Mouse (Mus musculus): ENCODE measurements around the gene Tspan11.

Gene Tspan11

DNA sequence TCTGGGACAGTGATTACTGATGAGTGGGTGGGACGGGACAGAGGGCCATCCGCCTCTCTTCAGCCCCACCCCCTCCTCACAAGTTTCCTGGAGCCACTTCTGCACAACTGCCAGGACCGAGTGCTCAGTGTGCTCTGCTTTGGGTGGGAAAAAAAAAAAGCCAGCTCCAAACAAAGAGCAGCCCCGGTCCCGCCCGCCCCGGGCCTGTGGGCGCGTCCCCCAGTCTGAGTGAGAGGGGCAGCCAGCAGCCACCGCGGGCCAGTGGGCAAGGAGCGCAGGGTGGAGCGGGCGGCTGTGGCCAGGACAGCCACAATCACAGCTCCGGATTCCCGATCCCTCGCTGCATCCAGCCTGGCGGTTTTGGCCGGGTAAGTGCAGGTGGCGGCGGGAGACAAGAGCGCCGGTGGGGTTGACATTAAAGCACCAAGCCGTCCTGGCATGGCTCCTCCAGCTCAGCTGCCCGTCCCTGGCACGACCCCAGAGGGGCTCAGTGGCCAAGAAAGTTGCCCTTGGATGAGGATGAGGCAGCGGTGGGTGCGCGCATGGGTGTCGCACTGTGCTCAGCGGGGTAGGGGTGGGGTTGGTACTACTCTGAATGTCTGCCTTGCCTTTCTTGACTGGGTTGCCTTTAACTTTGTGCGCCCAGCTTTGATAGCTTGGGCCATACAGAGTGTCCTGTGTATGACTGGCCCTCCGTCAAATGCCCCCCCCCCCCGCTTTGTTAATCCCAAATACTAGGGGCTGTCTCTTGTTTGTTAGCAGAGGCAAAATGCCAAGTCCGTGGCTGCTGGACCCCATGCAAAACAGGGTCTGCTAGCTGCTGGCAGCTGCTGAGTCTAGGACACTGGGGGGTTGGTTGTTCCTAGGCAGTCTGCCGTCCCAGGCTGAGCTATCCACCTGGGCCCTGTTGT lies at the start of gene Tspan11:
Gene Tspan11, plus strand, starts transcription at position 79 of the 911 bp plus-strand sequence.
- in situ Hi-C loops (cut with MboI, MseI) = no loop called here

DNA sequence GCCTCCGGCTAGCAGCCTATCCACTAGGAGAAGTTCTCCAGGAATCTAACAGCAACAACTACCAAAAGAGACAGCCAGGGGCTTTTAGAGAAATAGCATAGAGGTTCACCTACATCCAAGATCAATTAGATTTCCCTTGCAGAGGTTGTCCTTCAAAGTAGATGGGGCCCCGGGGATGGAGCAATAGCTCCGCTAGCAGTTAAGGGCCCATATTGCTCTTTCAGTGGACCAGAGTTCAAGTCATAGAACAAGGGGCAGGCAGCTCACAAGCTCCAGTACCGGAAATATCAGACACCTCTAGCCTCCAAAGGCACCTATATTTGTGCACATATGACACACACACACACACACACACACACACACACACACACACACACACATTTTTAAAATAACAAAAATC lies 49.5 kb upstream of the Tspan11 start:
- in situ Hi-C loops (cut with MboI, MseI) = no loop called here

DNA sequence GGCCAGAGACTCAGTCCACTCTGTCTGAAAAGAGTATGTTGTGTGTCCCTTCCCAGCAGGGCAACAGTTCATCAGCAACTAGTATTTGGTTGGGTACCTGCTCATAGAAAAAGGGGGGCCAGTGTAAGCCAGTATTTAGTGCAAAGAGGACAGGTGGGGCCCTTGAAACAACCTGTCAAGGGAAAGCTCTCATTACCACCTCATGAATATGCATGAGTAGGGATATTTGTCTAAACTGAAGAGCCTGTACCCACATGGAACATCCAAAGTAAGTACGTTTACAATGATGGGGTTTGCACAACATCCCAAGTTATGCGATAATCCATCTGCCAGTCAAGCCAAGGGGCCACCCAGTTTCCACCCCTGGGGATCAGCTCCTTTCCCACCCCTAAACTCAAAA lies 47.9 kb upstream of the Tspan11 start:
- in situ Hi-C loops (cut with MboI, MseI) = no loop called here

DNA sequence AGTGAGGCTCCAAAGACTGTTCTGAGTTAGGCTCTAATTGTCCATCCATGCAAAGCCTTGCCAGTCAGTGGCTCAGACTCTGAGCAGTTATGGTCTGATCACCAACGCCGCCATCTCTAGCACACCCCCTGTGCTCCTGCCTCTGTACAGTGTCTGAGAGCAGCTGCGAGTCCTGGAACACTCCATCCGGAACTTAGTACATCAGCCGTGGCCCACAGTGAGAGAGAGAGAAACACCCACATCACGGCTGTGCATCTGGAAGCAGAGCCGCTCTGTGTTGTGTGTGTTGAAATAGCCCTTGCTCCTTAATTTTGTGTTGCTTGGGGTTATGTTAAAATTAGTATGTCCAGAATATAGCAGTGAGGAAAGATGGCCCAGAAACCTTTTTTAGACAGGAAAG lies 47.2 kb upstream of the Tspan11 start:
- in situ Hi-C loops (cut with MboI, MseI) = no loop called here

DNA sequence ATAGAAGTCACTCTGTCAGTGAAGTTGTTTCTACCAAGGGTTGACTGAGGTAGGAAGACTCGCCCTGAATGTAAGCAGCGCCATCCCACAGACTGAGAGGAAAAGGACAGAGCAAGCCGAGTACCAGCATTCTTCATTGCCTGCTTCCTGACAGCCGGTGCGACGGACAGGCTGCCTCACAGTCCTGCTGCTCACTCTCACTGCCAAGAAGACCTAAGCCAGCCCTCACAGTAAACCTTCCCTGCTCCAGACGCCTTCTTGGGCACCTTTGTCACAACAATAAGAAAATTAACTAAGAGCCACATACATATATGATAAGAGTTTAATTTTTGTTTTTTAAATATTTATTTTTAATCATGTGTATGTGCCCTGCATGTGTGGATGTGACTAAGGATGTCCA lies 46.1 kb upstream of the Tspan11 start:
- in situ Hi-C loops (cut with MboI, MseI) = no loop called here

DNA sequence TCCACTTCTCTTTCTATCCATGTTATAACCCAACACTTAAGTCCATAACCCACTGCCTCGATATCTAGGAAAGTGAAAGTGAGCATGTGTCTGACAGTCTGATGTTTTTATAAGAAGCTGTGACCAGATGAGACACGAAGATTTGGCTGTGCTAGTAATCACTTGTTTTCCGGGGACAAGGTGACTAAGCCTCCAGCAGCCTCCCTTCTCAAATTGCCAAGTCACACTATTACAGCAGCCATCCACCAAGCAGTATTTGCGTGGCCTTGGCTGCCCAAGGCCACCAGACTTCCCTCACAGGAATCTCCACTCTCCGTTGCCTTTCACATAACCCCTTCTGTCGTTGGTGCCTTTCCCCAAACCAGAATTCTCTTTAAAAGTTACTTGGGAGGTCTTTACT lies 40.9 kb upstream of the Tspan11 start:
- in situ Hi-C loops (cut with MboI, MseI) = no loop called here

DNA sequence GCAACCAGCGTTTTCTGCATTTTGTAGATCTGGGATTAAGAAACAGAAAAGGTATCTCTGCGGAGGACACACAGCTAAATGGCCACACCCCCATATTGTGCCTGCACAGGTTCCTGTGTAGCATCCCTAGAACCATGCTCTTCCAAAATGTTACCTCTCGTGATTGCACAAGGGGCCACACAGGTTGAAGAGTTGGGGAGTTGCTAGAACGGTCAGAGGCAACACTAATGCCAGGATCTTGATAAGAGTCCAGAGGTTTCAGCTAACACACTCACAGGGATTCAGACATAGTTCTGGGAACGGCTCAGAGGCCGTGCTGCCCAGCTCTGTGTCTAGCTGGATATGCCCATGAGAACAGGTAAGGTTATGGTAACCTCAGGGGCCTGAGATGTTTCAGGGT lies 37.9 kb upstream of the Tspan11 start:
- in situ Hi-C loops (cut with MboI, MseI) = no loop called here

DNA sequence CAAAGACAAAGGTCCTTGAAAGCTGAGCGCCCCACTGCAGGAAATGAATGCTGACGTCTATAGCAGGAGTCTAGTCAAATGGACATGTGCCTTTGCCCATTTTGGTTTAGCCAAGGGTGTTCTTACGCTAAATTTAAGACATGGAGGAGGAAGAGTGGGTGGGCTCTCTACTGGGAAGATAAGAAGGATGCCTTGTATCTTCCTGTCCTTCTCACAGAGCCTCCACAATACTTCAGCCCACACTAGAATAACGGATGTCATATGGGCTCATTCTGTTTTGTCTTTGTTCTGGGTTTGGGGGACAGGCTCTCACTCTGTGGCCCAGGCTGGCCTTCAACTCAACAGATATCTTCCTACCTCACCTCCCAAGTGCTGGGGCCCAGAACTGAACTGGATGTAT lies 35.8 kb upstream of the Tspan11 start:
- in situ Hi-C loops (cut with MboI, MseI) = no loop called here

DNA sequence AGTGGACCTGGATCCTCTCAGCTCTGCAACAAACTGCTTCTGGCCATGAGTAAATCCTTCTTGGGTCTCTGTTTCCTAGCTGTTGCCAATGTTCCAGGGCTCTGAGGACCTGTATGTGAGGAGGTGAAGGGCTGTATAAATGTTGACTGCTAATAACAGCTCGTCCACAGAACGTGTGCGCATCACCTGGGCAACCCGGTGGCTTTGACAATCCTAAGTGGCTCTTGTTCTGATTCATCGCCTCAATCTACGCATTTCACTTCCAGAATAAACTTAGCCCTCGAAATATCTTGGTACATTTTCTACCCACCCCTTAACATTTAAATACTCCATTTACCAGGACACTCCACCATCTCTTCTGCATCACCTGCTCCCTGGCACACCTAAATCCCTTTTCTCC lies 34.1 kb upstream of the Tspan11 start:
- in situ Hi-C loops (cut with MboI, MseI) = no loop called here

DNA sequence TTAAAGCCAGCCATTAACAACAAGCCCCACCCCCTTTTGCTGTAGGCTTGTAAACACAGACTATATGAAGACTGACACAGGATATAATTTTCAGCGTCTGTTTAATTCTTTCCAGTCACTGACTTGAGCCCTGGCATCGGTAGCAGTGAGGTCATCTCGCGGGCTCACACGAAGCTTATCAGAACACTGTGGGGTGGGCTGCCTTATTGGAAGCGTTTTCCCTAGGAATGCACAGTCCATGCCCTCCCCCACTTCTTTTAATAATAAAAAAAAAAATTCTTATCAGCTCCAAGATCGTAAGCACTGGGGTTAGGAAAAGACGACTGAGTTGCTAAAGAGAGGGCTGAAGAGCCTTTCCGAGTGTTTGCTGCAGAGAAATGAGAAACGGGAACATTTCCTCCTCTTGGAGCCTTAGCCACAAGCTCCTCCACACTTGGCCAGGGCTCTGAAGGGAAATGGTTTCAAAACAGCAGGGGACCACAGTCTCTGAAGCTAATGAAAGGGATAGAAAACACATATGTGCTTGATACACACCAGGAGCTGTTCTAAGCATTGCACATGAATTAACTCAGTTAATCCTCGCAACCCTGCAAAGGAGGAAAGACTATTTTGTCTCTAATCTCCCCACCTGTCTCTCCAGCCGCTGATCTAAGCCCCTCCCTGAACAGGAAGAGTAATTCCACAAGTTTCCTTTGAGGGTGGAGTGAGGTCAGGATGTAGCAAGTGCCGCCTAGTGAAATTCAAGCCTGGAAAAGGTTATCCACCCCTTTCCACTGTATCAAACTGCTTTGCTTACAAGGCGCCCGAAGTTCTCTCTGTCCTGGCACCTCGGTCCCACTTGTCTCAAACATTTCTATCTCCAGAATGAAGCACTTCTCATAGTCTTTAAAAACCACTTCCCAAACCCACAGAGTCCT lies 33.4 kb upstream of the Tspan11 start:
- in situ Hi-C loops (cut with MboI, MseI) = no loop called here

DNA sequence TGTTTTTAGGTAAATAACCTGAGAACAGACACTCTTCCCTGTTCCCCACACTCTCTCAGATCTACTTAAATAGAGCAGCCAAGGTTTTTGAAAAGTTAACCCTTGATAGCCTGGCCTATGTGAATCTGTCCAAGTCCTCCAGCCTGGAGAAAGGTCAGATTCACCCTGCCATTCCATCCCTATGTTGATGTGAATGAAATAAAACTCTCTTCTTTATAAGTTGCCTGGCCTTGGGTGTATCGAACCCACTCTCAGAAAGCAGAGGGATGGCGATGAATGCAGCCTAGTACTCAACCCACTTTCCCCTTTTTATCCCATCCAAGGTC lies 32.7 kb upstream of the Tspan11 start:
- in situ Hi-C loops (cut with MboI, MseI) = no loop called here

DNA sequence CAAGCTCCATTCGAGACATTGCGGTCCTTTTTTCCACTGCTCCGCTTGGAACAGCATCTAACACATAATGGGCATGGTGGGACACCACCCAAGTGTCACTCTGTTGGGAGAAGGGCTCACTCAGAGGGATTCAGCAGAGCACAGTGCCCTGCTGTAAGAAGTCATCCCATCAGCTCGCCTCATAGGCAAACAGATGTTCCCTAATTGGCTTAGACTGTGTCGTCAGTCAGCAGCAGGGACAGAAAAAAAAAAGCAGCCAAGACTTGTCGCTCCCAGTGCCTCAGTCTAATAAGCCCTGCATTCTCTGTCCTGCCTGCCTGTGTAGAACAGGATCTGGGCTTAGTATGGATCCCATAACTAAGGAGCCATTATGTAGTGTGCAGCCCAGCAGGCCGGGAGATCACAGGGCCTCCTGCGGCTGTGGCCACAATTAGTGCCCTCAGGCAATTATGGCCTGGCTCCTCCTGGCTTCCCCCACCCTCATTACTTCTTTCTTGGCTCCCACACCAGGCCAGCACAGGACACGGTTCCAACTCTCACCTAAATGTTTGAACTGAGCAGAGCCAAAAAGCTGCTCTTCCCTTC lies 31.6 kb upstream of the Tspan11 start:
- in situ Hi-C loops (cut with MboI, MseI) = no loop called here

DNA sequence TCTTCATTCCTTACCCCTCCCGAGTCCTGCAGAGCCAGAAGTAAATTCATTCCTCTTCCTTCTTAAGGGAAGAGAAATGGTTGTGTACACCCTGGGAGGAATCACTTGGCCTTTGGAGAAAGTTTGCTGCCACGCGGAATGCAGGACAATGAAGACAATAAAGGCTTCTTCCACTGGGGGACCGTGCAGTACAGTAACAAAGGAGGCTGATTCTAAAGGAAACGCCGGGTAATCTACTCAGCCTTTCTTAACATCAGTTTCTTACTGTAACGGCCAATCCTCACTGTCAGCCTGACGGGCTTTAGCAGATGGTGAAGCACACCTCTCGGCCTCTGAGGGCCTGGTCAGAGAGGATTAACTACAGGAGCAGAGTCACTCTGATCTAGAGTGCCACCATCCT lies 25.4 kb upstream of the Tspan11 start:
- in situ Hi-C loops (cut with MboI, MseI) = no loop called here

DNA sequence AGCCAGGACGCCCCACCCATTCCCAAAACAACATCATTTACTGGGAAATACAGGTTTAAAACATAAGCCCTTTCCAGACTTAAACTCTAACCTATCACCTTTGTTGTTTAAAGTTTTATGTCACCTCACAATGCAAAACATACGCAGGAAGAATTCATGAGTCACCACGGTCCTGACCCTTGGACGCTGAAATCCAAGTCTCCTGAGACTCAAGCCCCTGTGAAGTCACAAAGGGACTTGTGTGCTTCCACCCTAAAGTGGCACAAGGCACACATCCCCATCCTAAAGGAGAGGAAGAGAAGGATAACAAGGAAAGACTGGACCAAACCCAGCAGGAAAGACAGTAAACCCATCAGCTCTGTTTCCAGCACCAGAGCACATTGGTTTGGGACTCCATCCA lies 22.0 kb upstream of the Tspan11 start:
- in situ Hi-C loops (cut with MboI, MseI) = no loop called here

DNA sequence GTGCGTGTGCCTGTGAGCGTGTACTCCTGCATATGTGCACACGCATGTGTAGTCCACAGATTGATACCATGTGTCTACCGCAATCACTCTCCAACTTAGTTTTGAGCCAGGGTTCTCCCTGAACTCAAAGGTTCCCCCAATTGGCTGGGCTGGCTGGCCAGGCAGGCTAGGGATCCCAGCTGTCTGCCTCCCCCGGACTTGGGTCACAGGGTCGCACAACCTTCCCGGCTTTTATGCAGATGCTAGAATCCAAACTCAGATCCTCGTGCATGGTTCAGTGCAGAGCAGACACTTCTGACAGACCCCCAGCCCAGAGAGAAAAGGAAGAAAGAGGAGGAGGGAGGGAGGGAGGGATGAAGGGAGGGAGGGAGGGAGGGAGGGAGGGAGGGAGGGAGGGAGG lies 18.8 kb upstream of the Tspan11 start:
- in situ Hi-C loops (cut with MboI, MseI) = no loop called here

DNA sequence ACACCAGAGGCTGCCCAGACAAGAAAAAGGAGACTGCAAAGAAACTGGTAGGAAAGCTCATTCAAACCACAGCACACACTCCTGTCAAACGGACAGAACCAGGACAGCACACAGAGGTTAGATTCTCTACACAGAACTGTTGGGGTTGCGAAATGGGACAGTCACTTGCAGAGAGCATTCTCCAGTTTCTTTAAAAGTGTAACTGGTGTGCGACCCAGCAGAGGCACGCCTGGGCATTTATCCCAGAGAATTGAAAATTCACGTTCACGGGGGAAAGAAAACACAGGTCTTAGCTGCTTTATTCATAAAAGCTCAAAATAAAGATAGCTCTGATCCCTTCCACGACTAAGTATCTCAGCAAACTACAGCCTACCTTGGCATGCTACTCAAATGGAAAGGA lies 18.3 kb upstream of the Tspan11 start:
- in situ Hi-C loops (cut with MboI, MseI) = no loop called here

DNA sequence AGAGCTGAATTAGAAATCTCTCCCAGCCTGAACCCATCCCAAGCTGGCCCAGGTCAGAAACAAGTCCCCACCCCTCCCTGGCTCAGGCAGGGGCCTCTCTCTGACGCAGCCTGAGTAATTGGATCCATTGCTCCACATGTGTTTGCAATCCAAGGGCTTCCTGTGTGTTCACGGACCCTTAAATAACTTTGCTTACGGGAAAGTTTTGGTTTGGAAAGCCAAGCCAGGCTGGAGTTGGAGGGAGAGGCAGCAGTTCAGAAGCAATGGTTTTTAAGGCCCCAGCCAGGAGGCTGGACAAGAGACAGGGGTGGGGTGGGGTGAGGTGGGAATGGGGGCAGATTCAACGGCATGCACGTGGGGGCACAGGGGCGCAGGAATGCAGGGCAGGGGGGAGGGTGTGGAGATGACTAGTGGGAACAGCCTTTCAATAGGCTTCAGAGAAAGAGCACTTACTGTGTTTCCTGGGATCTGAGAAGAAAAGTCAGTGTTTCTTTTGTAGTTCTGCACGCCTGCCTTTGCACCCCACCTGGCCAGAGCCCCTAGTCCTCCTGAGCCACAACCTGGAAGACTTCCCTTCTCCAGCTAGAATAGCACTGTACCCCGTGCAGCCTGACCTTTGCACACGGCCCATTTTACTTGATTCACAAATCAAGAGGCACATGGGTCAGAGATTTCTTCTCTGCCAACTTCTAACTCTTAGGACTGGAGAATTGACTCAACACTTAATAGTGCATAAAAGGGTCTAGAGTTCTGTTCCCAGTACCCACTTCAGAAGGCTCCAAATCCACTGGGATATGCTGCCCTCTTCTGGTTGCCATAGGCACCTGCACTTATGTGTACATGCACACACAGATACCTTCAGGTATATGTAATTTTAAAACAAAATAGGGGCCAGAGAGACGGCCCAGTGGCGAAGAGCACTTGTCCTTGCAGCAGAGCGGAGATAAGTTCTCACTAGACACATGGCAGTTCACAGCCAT lies 16.8 kb upstream of the Tspan11 start:
- in situ Hi-C loops (cut with MboI, MseI) = no loop called here

DNA sequence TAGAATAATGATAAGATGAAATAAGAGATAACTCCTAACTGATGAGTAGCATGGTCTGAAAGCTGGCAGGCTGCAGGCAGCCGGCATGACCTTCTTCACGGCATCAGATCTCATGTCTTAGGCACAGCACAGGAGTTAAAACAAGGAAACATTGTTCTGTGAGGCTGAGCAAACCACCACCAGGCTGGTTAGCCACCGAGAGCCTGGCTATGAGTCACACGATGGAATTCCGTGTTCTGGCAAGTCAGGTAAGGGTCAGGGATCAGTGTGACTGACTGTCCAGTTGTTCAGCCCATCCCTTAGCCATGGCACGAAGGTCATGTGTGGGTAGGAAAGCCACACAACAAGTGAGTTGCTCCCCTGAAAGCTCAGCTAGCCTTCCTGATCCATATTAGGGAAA lies 16.0 kb upstream of the Tspan11 start:
- in situ Hi-C loops (cut with MboI, MseI) = no loop called here

DNA sequence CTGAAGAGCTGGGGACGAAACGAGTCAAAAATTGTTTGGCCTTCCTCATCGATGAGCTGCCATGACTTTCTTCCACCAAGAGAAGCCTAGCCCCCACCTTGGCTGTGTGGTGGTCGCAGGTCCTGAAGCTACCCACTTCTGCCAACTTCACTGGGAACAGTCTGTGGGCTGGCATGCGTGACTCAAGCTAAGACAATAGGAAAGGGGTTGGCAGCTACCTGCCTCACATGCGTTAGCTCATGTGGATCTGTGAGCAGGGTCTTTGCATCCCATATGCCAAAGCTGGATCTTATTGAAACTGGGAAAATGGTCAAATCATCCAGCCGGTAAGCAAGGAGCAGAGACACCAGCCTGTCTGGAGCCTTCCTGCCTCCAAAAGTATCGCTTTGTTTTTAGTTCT lies 14.8 kb upstream of the Tspan11 start:
- in situ Hi-C loops (cut with MboI, MseI) = no loop called here

DNA sequence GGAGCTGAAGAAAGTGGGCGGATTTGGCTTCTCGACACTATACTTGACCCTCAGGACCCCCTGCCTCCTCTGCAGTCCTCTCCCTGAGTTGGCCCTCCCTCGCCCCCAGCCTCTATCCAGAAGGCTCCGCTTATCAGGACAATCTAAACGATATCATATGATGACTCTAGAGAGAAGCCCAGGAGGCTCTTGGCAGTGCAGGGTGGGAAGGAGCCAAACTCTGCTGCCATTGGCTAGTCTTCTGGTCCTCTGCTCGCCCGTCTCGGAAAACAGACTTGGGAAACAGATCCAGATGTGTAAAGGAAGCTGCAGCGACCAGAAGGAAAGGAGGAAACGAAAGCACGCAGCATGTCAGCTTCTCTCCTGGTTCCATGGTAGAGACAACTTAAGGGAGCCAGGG lies 11.5 kb upstream of the Tspan11 start:
- in situ Hi-C loops (cut with MboI, MseI) = no loop called here

DNA sequence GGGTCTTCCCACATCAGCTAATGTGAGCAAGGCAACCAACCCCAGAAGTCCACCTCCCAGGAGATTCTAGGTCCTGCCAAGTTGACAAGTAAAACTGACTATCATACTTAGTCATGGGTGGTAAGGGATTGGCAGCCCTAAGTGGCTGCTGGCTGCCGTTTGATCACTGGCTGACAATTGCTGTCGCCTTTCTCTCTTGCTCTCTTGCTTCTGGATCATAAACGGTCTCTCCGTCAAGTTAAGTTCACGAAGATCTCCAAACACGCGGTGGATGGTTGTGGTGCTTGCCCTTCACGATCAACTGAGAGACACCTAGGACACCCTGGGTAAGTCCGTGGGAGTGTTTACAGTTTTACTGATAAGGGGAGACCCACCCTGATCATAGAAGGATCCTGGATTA lies 11.0 kb upstream of the Tspan11 start:
- in situ Hi-C loops (cut with MboI, MseI) = no loop called here

All from regulatory T cell (primary cell).